Mouse (Mus musculus): ENCODE measurements around the gene 4921539E11Rik.

DNA sequence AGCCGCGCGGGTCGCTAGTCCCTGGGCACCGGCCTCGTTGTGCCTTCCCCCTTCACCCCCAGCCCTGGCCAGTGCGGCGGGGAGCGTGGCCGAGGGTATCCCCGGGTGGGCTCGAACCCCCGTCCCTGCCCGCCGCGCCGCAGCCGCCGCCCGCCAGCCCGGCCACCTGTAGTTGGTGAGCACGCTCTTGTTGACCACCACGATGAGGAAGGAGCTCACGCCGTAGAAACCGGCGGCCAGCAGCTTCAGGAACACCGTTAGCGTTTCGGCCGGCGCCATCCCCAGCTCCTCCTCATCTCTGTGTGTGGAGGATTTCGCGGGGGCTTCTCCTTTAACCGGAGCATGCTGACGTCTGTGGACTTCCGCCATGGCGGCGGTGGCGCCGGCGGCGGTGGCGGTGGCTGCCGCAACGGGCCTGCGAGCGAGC, 76.2 kb downstream of the 4921539E11Rik start:
- TF ChIP-seq POLR2A (IDR thresholded peaks at IDR 0.05; ENCODE audit: insufficient read depth, low read length), result no peak
- no peak for TF ChIP-seq EP300 (IDR thresholded peaks at IDR 0.05; ENCODE audit: insufficient read depth, low read depth, low read length)
